Mouse (Mus musculus) lung, embryonic 16.5 days (tissue): ENCODE measurements at regions not wholly inside any gene's neighbourhood (a gene's known extent, or its start where the extent isn't known, plus 50 kb on each side); places are given as distances from the start of the nearest gene placed in this dataset.

Experiments
- ATAC-seq: fragments of 200-750 bp; cut with Nextera tagmentation; 2 replicates; pipeline ENCODE4 v1.8.0; 2017; ENCODE audit warnings: low read depth, mild to moderate bottlenecking, moderate library complexity
- H3K27ac ChIP-seq: fragments of 300-500 bp; sonication (generic); 2 replicates; pipeline ENCODE4 v1.5.1; 2014; ENCODE audit warnings: mild to moderate bottlenecking, control low read depth, low read length
- H3K27me3 ChIP-seq: fragments of 300-500 bp; sonication (generic); 2 replicates; pipeline ENCODE4 v1.6.1; 2014; ENCODE audit warnings: low read depth, low read length, mixed read lengths; ENCODE audit not compliant: control insufficient read depth, insufficient read depth
- H3K36me3 ChIP-seq: fragments of 300-500 bp; sonication (generic); 2 replicates; pipeline ENCODE4 v1.6.1; 2014; ENCODE audit warnings: low read length; ENCODE audit not compliant: control insufficient read depth, insufficient read depth
- H3K4me1 ChIP-seq: fragments of 300-500 bp; sonication (generic); replicated peaks from 2 replicates; pipeline ENCODE4 v1.6.1; 2014; ENCODE audit warnings: low read length, mixed read lengths; ENCODE audit not compliant: control insufficient read depth, insufficient read depth
- H3K4me2 ChIP-seq: fragments of 300-500 bp; sonication (generic); 2 replicates; pipeline ENCODE4 v1.6.1; 2014; ENCODE audit warnings: low read depth, low read length, control low read depth
- H3K4me3 ChIP-seq: fragments of 300-500 bp; sonication (generic); 2 replicates; pipeline ENCODE4 v1.5.1; 2014; ENCODE audit warnings: mild to moderate bottlenecking, low read length, control low read depth
- H3K9ac ChIP-seq: fragments of 300-500 bp; sonication (generic); 2 replicates; pipeline ENCODE4 v1.6.1; 2014; ENCODE audit warnings: low read length, control low read depth
- H3K9me3 ChIP-seq: fragments of 300-500 bp; sonication (generic); 2 replicates; pipeline ENCODE4 v1.6.1; 2016; ENCODE audit warnings: low read length; ENCODE audit not compliant: control insufficient read depth
- WGBS: fragments of 180-500 bp; shearing (Covaris S2); extraction: QIAGEN DNeasy Blood & Tissue Kit; methylation state at CpG from one replicate; pipeline ENCODE4 v1.1.7; 2014; 5-methylcytosine and 5-hydroxymethylcytosine counted together

DNA sequence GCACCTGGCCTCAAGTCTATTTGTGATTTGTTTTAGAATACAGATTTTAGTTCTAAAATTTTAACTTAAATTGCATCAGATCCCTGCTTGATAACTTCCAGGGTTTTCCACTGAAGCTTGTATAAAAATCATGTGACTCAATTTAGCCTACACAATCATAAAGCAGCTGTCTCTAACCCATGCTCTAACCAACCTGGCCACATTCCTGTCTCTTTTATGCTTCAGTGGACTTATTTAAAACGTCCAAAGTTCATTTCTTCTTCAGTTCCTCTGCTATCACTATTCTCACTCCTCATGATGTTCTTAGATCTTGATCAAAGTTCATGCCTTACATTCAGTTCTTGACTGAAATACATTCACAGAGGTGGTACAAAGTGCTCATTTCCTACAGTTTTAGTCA lies 839.9 kb downstream of the D3Ertd751e start:
- H3K4me2 ChIP-seq = no peak overlapping the region
- ATAC-seq = no peak
- H3K4me3 ChIP-seq = no peak overlapping the region
- H3K36me3 ChIP-seq = no peaks in the 10 kb centered on the region
- H3K27me3 ChIP-seq = no peaks in the 10 kb centered on the region
- H3K9me3 ChIP-seq = no peaks in the 10 kb centered on the region
- H3K9ac ChIP-seq = no peak overlapping the region
- WGBS = 18% methylated on average over 1 of the region's 1 CpGs
- no peaks in the 10 kb centered on the region for H3K4me1 ChIP-seq
- H3K27ac ChIP-seq = no peak overlapping the region

DNA sequence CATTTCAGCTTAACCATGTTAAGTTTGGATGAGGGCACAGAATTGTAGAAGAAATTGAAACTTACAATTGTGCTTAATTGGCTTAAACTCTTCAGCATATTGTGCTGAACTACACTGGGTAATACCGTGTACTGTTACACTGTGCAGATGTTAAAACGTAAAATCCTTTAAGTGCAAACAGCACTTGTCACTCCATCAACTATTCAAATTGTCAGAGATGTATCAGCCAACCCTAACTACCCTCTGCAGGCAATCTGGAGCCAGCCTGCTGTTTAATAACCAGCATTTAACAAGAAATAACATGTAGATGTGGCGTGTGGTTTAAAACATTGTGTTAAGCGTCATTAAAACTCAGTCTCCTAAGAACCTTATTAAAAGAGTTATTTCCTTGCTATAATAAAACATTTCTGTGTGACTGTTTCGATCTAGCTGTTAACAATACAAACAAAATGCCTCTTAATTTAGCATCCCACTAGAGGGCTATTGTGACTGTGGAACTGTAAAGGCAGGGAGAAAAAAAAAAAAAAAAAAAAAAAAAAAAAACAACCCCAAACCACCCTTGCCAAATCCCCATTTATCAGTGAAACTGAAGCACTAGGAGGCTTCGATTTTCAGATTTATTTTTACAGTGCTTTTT lies 845.0 kb downstream of the D3Ertd751e start:
- Histone ChIP-seq H3K9me3 (no peaks in the 10 kb centered on the region), H3K4me2 (no peak overlapping the region), H3K27ac (no peak overlapping the region), H3K36me3 (no peaks in the 10 kb centered on the region), H3K27me3 (no peaks in the 10 kb centered on the region), H3K4me3 (no peak overlapping the region), H3K4me1 (no peaks in the 10 kb centered on the region), H3K9ac (no peak overlapping the region)
- ATAC-seq = no peak
- WGBS = 69% methylated on average over 6 of the region's 6 CpGs

DNA sequence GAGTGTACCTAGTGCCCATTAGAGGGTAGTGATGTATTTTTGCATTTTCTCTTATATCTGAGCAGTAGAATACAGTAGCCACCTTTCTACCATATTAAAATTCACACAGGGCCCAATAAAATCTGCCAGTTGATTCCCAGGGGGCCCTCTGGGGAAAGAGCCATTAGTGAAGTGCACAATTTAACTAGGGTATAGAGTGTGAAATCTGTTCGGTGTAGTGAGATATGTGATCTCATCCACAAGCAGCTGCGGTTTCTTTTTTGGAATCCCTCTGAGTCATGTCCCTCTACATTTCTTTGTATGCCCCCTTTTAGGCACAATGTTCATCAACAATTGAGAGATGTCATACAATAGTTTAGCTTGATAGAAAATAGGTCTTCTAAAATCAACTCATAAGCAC lies 847.1 kb downstream of the D3Ertd751e start:
- Histone ChIP-seq H3K4me2 (no peak overlapping the region), H3K4me3 (no peak overlapping the region), H3K9me3 (no peaks in the 10 kb centered on the region), H3K9ac (no peak overlapping the region), H3K27me3 (no peaks in the 10 kb centered on the region), H3K36me3 (no peaks in the 10 kb centered on the region), H3K4me1 (no peaks in the 10 kb centered on the region), H3K27ac (no peak overlapping the region)
- ATAC-seq = no peak
- WGBS = 80% methylated on average over 2 of the region's 2 CpGs

DNA sequence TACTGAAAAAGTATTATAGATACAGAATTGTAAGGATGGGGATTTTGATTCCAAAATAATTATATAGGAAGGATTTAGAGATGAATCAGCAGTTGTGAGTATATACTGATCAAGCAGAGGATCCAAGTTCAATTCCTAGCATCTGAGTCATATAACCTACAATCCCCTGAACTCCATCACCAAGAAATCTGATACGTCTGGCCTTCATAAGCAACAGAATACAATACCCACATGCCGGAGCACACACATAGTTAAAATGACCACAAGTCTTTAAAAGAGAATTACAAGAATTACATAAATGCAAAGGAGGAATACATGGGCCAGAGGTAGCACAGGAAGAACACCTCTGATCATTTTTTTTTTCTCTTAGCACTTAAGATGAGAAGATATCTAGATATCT lies 847.7 kb downstream of the D3Ertd751e start:
- ATAC-seq = no peak
- Histone ChIP-seq H3K9me3 (no peaks in the 10 kb centered on the region), H3K36me3 (no peaks in the 10 kb centered on the region), H3K27ac (no peak overlapping the region), H3K27me3 (no peaks in the 10 kb centered on the region), H3K9ac (no peak overlapping the region), H3K4me3 (no peak overlapping the region), H3K4me1 (no peaks in the 10 kb centered on the region), H3K4me2 (no peak overlapping the region)
- 84% methylated on average over 2 of the region's 2 CpGs for WGBS

DNA sequence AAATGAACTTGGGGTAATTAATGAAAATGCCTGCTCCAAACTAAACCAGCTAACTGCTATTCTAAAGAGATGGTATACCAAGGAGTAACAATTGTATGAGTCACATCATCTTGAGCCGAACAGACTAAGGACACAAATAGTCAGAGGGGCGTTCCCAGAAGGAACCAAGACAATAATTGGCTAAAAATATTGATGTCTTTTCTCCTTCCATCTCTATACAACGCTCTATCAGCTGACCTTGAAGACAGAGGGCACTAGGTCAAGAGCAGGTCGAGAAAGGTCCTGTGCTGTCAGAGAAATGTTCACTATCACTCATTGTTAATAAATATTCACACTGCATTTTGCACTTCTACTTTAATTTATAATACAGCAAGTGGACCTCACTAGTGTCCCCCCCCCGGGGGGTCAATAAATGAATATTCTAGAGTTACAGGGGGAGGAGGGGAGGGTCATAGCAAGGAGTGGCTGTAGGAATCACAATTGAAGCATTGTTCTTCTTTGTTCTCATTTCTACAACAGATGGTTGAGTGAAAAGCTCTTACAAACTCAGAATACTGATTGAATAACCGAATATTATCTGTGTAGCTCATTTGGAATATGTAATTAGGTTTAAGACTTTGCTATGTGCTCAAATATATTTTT lies 851.5 kb downstream of the D3Ertd751e start:
- no peak overlapping the region for H3K9ac ChIP-seq
- no peaks in the 10 kb centered on the region for H3K9me3 ChIP-seq
- ATAC-seq = no peak
- H3K4me3 ChIP-seq = no peak overlapping the region
- H3K27me3 ChIP-seq = no peaks in the 10 kb centered on the region
- H3K36me3 ChIP-seq = no peaks in the 10 kb centered on the region
- 62% methylated on average over 6 of the region's 6 CpGs for WGBS
- H3K4me1 ChIP-seq = no peaks in the 10 kb centered on the region
- no peak overlapping the region for H3K27ac ChIP-seq
- no peak overlapping the region for H3K4me2 ChIP-seq

DNA sequence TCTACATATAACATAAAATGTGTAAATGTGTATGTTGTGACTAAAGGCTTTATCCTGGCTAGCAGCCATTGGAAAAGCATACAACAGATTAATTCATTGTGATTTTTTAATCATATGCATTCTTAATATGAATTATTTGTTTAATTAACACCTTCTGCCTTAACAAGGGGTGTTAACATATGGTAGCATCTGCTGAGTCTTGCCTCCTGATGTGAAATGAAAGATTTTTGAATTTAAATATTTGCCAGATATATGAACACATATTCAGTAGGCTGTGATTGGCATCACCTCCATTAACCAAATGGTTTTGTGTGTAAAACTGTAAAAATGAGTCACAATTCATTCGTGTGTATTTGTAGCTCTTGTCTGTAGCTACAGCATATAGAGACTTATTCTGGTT lies 854.3 kb downstream of the D3Ertd751e start:
- no peak overlapping the region for H3K4me3 ChIP-seq
- no peak for ATAC-seq

More for the DNA sequence above, 854.3 kb downstream of the D3Ertd751e start:
- Histone ChIP-seq H3K9ac (no peak overlapping the region), H3K9me3 (no peaks in the 10 kb centered on the region), H3K4me1 (no peaks in the 10 kb centered on the region), H3K36me3 (no peaks in the 10 kb centered on the region), H3K27ac (no peak overlapping the region), H3K4me2 (no peak overlapping the region), H3K27me3 (no peaks in the 10 kb centered on the region)
- 69% methylated on average over 1 of the region's 1 CpGs for WGBS
